Mouse (Mus musculus): ENCODE data around the gene Sugp2.

DNA sequence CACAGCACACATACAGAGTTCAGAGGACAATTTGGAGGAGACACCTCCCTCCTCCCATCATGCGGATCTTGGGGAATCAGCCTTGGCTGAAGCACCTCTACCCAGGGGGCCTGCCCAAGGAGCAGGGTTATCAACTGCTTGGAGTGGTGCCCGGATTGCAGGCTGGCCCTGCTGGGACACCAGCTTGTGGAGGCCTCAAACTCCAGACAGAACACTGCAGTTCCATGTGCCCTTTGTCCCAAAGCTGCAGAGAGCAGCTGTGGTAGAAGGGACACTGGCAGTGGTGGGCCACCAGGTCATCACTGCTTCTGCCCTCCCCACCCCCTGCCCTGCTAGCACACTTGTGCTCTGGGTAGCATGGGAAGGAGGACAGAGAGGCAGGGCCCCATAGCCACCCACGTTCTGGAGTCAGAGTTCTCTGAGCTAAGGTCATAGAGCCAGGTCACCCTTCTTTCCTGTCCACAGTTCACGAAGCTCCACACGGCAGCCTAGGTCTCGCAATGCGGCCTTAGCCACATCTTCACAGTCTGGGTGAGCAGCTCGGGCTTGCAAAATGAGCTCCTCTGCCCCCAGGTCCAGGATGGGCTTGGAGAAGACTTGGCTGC lies 13.7 kb upstream of the Sugp2 start:
- TF ChIP-seq CTCF (IDR thresholded peaks at IDR 0.05; ENCODE audit: low read depth) (no peak), EP300 (IDR thresholded peaks at IDR 0.05; ENCODE audit: low read depth) (no peak)

Data from liver, postnatal 0 days (tissue).